14 mouse cellular contexts compared by ENCODE assay signal in the genomic region with DNA sequence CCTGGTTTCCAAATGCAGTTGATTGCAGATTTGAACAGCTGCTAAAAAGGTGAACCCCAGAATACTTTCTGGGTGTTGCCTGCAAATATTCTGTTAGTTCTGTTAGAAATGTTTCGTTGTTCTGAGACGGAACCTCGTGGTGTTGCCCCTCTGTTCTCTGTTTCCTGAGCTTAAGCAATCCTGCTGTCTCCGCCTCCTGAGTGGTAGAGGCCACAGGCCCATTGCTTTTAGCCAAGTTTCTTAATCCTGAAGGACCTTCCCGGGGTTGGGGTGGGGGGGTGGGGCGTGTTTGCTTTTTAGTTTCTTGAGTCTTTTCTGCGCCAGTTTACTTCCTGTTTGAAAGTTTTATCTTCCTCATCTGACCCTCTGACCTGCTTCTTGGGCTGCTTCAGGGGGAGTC. TPM values are rescaled to one million over a fixed set of nuclear protein-coding genes. Genes with fewer than 3 reads are reported as not detected.
A peak's percentile ranks its signal among the peaks of the same experiment; 100 is the strongest.
DNase-seq lines count a peak whose midpoint lies in the region; ATAC-seq and TF ChIP-seq lines count a peak whose summit lies in the region.
"Had no signal": no experiment of that assay in that cellular context is flagged by ENCODE, and none has a peak within 500 bp of the region (broad histone marks: within the 10 kb centered on the region; RNA-seq: fewer than 3 reads in every experiment).

No protein-coding gene starts in this region.

- no peak overlapping the region for H3K4me3 ChIP-seq in thymus, adult 2 months (ENCODE audit: control insufficient read depth, insufficient read depth, low read length)
- H3K4me3 ChIP-seq in stomach, postnatal 0 days (ENCODE audit: low read depth, low read length), result no peak overlapping the region
- H3K4me3 ChIP-seq in cerebellum, adult 2 months (replicated peaks; ENCODE audit: insufficient read depth, low read depth, low read length), result no peak overlapping the region
- H3K4me3 ChIP-seq in midbrain, embryonic 16.5 days (ENCODE audit: low read depth, low read length), result no peak overlapping the region
- H3K4me3 ChIP-seq: forebrain, embryonic 10.5 days; hindbrain, embryonic 10.5 days; liver, embryonic 13.5 days had no signal

- TF ChIP-seq CTCF in thymus, adult 2 months (IDR thresholded peaks at IDR 0.05; ENCODE audit: borderline replicate concordance, control insufficient read depth, extremely low read depth, insufficient read depth, low read length, poor library complexity), result no peak
- no peak for TF ChIP-seq CTCF in stomach, postnatal 0 days (IDR thresholded peaks at IDR 0.05; ENCODE audit: low read depth)
- no peak for TF ChIP-seq CTCF in cerebellum, adult 2 months (IDR thresholded peaks at IDR 0.05; ENCODE audit: borderline replicate concordance, insufficient read depth, low read depth, low read length)

- no peaks in the 10 kb centered on the region for H3K27me3 ChIP-seq in thymus, adult 2 months (ENCODE audit: control insufficient read depth, insufficient read depth, low read length)
- H3K27me3 ChIP-seq in stomach, postnatal 0 days (ENCODE audit: control insufficient read depth, insufficient read depth, low read length), result no peaks in the 10 kb centered on the region
- no peaks in the 10 kb centered on the region for H3K27me3 ChIP-seq in cerebellum, adult 2 months (ENCODE audit: control insufficient read depth, insufficient read depth, low read length)
- H3K27me3 ChIP-seq in midbrain, embryonic 16.5 days (ENCODE audit: control insufficient read depth, insufficient read depth, low read depth, low read length), result no peaks in the 10 kb centered on the region

- H3K27ac ChIP-seq in thymus, adult 2 months (ENCODE audit: control insufficient read depth, insufficient read depth, low read length), result peak overlapping the region; percentile 78
- H3K27ac ChIP-seq in stomach, postnatal 0 days (replicated peaks), result peak overlapping the region; percentile 45
- H3K27ac ChIP-seq in cerebellum, adult 2 months (ENCODE audit: insufficient read depth, low read length), result no peak overlapping the region
- H3K27ac ChIP-seq in midbrain, embryonic 16.5 days (ENCODE audit: low read length), result no peak overlapping the region
- H3K27ac ChIP-seq: forebrain, embryonic 10.5 days; hindbrain, embryonic 10.5 days; liver, embryonic 13.5 days had no signal

- H3K9me3 ChIP-seq in stomach, postnatal 0 days (ENCODE audit: control insufficient read depth, low read length), result no peaks in the 10 kb centered on the region
- H3K9me3 ChIP-seq in midbrain, embryonic 16.5 days (replicated peaks; ENCODE audit: control insufficient read depth, low read length, poor library complexity, severe bottlenecking), result no peaks in the 10 kb centered on the region
- H3K9me3 ChIP-seq: forebrain, embryonic 10.5 days; hindbrain, embryonic 10.5 days; liver, embryonic 13.5 days had no signal

- no peak overlapping the region for H3K4me2 ChIP-seq in stomach, postnatal 0 days (replicated peaks; ENCODE audit: low read depth)
- no peak overlapping the region for H3K4me2 ChIP-seq in midbrain, embryonic 16.5 days (ENCODE audit: low read length)
- H3K4me2 ChIP-seq: liver, embryonic 13.5 days had no signal

- H3K9ac ChIP-seq in stomach, postnatal 0 days (ENCODE audit: low read length), result no peak overlapping the region
- H3K9ac ChIP-seq in midbrain, embryonic 16.5 days (ENCODE audit: low read depth, low read length), result no peak overlapping the region
- H3K9ac ChIP-seq: liver, embryonic 13.5 days had no signal

- TF ChIP-seq EP300 in stomach, postnatal 0 days (optimal IDR thresholded peaks at IDR 0.05), result no peak

- no peak for TF ChIP-seq POLR2A in thymus, adult 2 months (IDR thresholded peaks at IDR 0.05; ENCODE audit: control insufficient read depth, extremely low read depth, insufficient read depth, low read length, poor library complexity)
- no peak for TF ChIP-seq POLR2A in cerebellum, adult 2 months (IDR thresholded peaks at IDR 0.05; ENCODE audit: borderline replicate concordance, insufficient read depth, low read length)

- peak; percentile 33 for DNase-seq in adrenal gland, postnatal 10 days
- DNase-seq in adrenal gland, adult 8-10 months, result no peak
- DNase-seq in thymus, adult 2 months, result no peak
- no peak for DNase-seq in thymus, postnatal 25 days
- peak; percentile 55 for DNase-seq in lung, postnatal 14 days
- DNase-seq in stomach, postnatal 0 days (ENCODE audit: low spot score), result no peak
- DNase-seq in cerebellum, adult 2 months, result no peak
- DNase-seq: cerebellum, adult 18-20 months; liver, embryonic 13.5 days had no signal

- no peak for ATAC-seq in stomach, postnatal 0 days (ENCODE audit: low FRiP score, low TSS enrichment)
- ATAC-seq in midbrain, embryonic 16.5 days, result no peak
- ATAC-seq: activated CD4-positive, CD25-positive, alpha-beta regulatory T cell, adult 4 months; intestine, postnatal 0 days had no signal

- WGBS in thymus, adult 2 months, result 26% methylated on average over 7 of the region's 7 CpGs
- 43% methylated on average over 7 of the region's 7 CpGs for WGBS in stomach, postnatal 0 days
- WGBS in cerebellum, adult 2 months, result 71% methylated on average over 7 of the region's 7 CpGs
- WGBS in midbrain, embryonic 16.5 days, result 63% methylated on average over 7 of the region's 7 CpGs

- H3K4me1 ChIP-seq in thymus, adult 2 months (replicated peaks; ENCODE audit: control insufficient read depth, insufficient read depth, low read length), result peaks cover 15% of the 10 kb centered on the region
- no peaks in the 10 kb centered on the region for H3K4me1 ChIP-seq in stomach, postnatal 0 days (replicated peaks; ENCODE audit: control insufficient read depth, insufficient read depth)
- H3K4me1 ChIP-seq in cerebellum, adult 2 months (ENCODE audit: control insufficient read depth, insufficient read depth, low read length), result no peaks in the 10 kb centered on the region
- H3K4me1 ChIP-seq in midbrain, embryonic 16.5 days (ENCODE audit: control insufficient read depth, insufficient read depth, low read length), result no peaks in the 10 kb centered on the region
- H3K4me1 ChIP-seq: forebrain, embryonic 10.5 days; hindbrain, embryonic 10.5 days had no signal

- no peaks in the 10 kb centered on the region for H3K36me3 ChIP-seq in thymus, adult 2 months (ENCODE audit: control insufficient read depth, insufficient read depth, low read length)
- H3K36me3 ChIP-seq in stomach, postnatal 0 days (ENCODE audit: control insufficient read depth, insufficient read depth, low read length), result no peaks in the 10 kb centered on the region
- H3K36me3 ChIP-seq in midbrain, embryonic 16.5 days (ENCODE audit: control insufficient read depth, insufficient read depth, low read length), result no peaks in the 10 kb centered on the region
- H3K36me3 ChIP-seq: forebrain, embryonic 10.5 days; hindbrain, embryonic 10.5 days; liver, embryonic 13.5 days had no signal

RNA-seq across cellular contexts. Expression of a gene that starts 19.3 kb away (rescaled TPM):
- 100 to 1,000 TPM; 222 to 223 TPM for total RNA-seq in adrenal gland, postnatal 10 days (2021)
- 100 to 1,000 TPM; 326 to 334 (median 331) TPM for total RNA-seq in adrenal gland, adult 8-10 months (2022)
- polyA plus RNA-seq in thymus, adult 2 months (2012; rRNA removed), result 152 and 180 TPM in 2 replicates
- 351 and 370 TPM in 2 replicates for polyA plus RNA-seq in stomach, postnatal 0 days (2015; fragmentation: Nextera tagmentation; extraction: Ambion mirVana)
- polyA plus RNA-seq in cerebellum, adult 2 months (2012; rRNA removed), result 174 and 178 TPM in 2 replicates
- polyA plus RNA-seq in midbrain, embryonic 16.5 days (2015; fragmentation: Nextera tagmentation; extraction: Ambion mirVana), result 178 and 184 TPM in 2 replicates

RNA-seq across cellular contexts. Expression of a gene that starts 54.8 kb away (rescaled TPM):
- 10 to 100 TPM; 57.5 to 65.8 TPM for total RNA-seq in adrenal gland, postnatal 10 days (2021)
- 100 to 1,000 TPM in 3 of 4 experiments, 10 to 100 TPM in 1; 96.5 to 138 (median 126) TPM for total RNA-seq in adrenal gland, adult 8-10 months (2022)
- 32.1 and 34.7 TPM in 2 replicates for polyA plus RNA-seq in thymus, adult 2 months (2012; rRNA removed)
- 7.2 and 8.1 TPM in 2 replicates for polyA plus RNA-seq in stomach, postnatal 0 days (2015; fragmentation: Nextera tagmentation; extraction: Ambion mirVana)
- 38.6 and 40.1 TPM in 2 replicates for polyA plus RNA-seq in cerebellum, adult 2 months (2012; rRNA removed)
- 9.1 and 10.2 TPM in 2 replicates for polyA plus RNA-seq in midbrain, embryonic 16.5 days (2015; fragmentation: Nextera tagmentation; extraction: Ambion mirVana)

Comparison
In these comparisons a context has a peak if more than half of its experiments do, and no peak if none do; other contexts are left out.
1. DNase-seq: peak in adrenal gland, postnatal 10 days (single experiment) and lung, postnatal 14 days (single experiment); none in adrenal gland, adult 8-10 months (single experiment), thymus, adult 2 months (single experiment), thymus, postnatal 25 days (single experiment), stomach, postnatal 0 days (single experiment) and cerebellum, adult 2 months (0 of 2).
2. H3K27ac ChIP-seq: peak in thymus, adult 2 months (single experiment) and stomach, postnatal 0 days (single experiment); none in cerebellum, adult 2 months (single experiment) and midbrain, embryonic 16.5 days (single experiment).